Mouse (Mus musculus) limb, embryonic 13.5 days (tissue): Measurements from ENCODE around the gene Cst8. TPM values are rescaled to one million over a fixed set of nuclear protein-coding genes. Genes with fewer than 3 reads are reported as not detected.
"Not testable (repeated sequence)": the region's sequence is repeated elsewhere in the genome, so short reads cannot be mapped to it uniquely, and the experiment has no call there.

Experiments
- ATAC-seq: fragments of 200-750 bp; cut with Nextera tagmentation; 2 replicates; pipeline ENCODE4 v1.8.0; 2017; ENCODE audit warnings: low read depth, moderate number of reproducible peaks, moderate TSS enrichment; ENCODE audit not compliant: low FRiP score
- H3K27ac ChIP-seq: fragments of 300-500 bp; sonication (generic); 2 replicates; pipeline ENCODE4 v1.5.1; 2015; ENCODE audit warnings: inconsistent platforms, mild to moderate bottlenecking, moderate library complexity
- H3K27me3 ChIP-seq: fragments of 300-500 bp; sonication (generic); 2 replicates; pipeline ENCODE4 v1.6.1; 2015; ENCODE audit warnings: mild to moderate bottlenecking, inconsistent platforms
- H3K36me3 ChIP-seq: fragments of 300-500 bp; sonication (generic); 2 replicates; pipeline ENCODE4 v1.6.1; 2015; ENCODE audit warnings: inconsistent platforms, mild to moderate bottlenecking, moderate library complexity
- H3K4me1 ChIP-seq: fragments of 300-500 bp; sonication (generic); 2 replicates; pipeline ENCODE4 v1.6.1; 2015; ENCODE audit warnings: inconsistent platforms
- H3K4me2 ChIP-seq: fragments of 300-500 bp; sonication (generic); replicated peaks from 2 replicates; pipeline ENCODE4 v1.6.1; 2015; ENCODE audit warnings: inconsistent platforms, mild to moderate bottlenecking, moderate library complexity
- H3K4me3 ChIP-seq: fragments of 300-500 bp; sonication (generic); 2 replicates; pipeline ENCODE4 v1.5.1; 2015; ENCODE audit warnings: moderate library complexity, mild to moderate bottlenecking, inconsistent platforms
- H3K9ac ChIP-seq: fragments of 300-500 bp; sonication (generic); 2 replicates; pipeline ENCODE4 v1.6.1; 2015; ENCODE audit warnings: mild to moderate bottlenecking, inconsistent platforms
- H3K9me3 ChIP-seq: fragments of 300-500 bp; sonication (generic); 2 replicates; pipeline ENCODE4 v1.6.1; 2016; ENCODE audit warnings: inconsistent platforms
- WGBS: fragments of 180-500 bp; shearing (Covaris S2); methylation state at CpG from one replicate; pipeline ENCODE4 v1.1.7; 2015; 5-methylcytosine and 5-hydroxymethylcytosine counted together
- polyA plus RNA-seq: library from polyadenylated mRNA; unstranded; fragments of >200 nt; fragmentation: Nextera tagmentation; extraction: Ambion mirVana; gene quantifications from 2 replicates; pipeline ENCODE4 v1.2.1, GENCODE M21; 2015

The Cst8 gene
- polyA plus RNA-seq: not detected in 2 replicates

- H3K9ac ChIP-seq: no peak within 1 kb of the TSS
- no peak within 1 kb of the TSS for H3K4me2 ChIP-seq
- ATAC-seq: no peak
- 78% methylated on average over 1 of the region's 1 CpGs for WGBS
- H3K27me3 ChIP-seq: no peaks in the 10 kb centered on the region
- no peaks in the 10 kb centered on the region for H3K36me3 ChIP-seq
- no peaks in the 10 kb centered on the region for H3K9me3 ChIP-seq
- no peaks in the 10 kb centered on the region for H3K4me1 ChIP-seq
- no peak within 1 kb of the TSS for H3K4me3 ChIP-seq
- no peak within 1 kb of the TSS for H3K27ac ChIP-seq
These were observed at the start of gene Cst8 for GRCm38 (mm10) chr2:148798485-148798884. TSS of gene Cst8 (plus strand) at chr2:148798785.

GRCm38 (mm10) chr2:148750058-148750457, 48.5 kb upstream of the Cst8 start, which contains the start of gene Cstl1:
TSS of gene Cstl1 (plus strand) at chr2:148750358.
- H3K36me3 ChIP-seq: no peaks in the 10 kb centered on the region
- WGBS: 89% methylated on average over 1 of the region's 1 CpGs
- H3K9ac ChIP-seq: no peak within 1 kb of the TSS
- no peaks in the 10 kb centered on the region for H3K27me3 ChIP-seq
- H3K4me3 ChIP-seq: no peak within 1 kb of the TSS
- H3K9me3 ChIP-seq: no peaks in the 10 kb centered on the region
- no peak for ATAC-seq
- no peak within 1 kb of the TSS for H3K27ac ChIP-seq
- no peak within 1 kb of the TSS for H3K4me2 ChIP-seq
- H3K4me1 ChIP-seq: no peaks in the 10 kb centered on the region

- 15% methylated on average over 15 of the region's 15 CpGs for WGBS
- Histone ChIP-seq H3K4me1 (no peaks in the 10 kb centered on the region), H3K27ac (no peak overlapping the region), H3K9me3 (no peaks in the 10 kb centered on the region), H3K36me3 (no peaks in the 10 kb centered on the region), H3K27me3 (no peaks in the 10 kb centered on the region), H3K4me2 (peak overlapping the region; percentile 55), H3K9ac (no peak overlapping the region), H3K4me3 (peak overlapping the region; percentile 29)
- ATAC-seq: peak; percentile 63; the same call in 1 of the 2 replicates
These were observed 46.4 kb upstream of the Cst8 start for GRCm38 (mm10) chr2:148751893-148752813.

- Histone ChIP-seq H3K9ac (no peak overlapping the region), H3K27ac (no peak overlapping the region), H3K4me1 (no peaks in the 10 kb centered on the region), H3K9me3 (no peaks in the 10 kb centered on the region), H3K4me2 (no peak overlapping the region), H3K36me3 (no peaks in the 10 kb centered on the region), H3K27me3 (no peaks in the 10 kb centered on the region), H3K4me3 (no peak overlapping the region)
- ATAC-seq: no peak
- 61% methylated on average over 1 of the region's 1 CpGs for WGBS
These were observed 44.2 kb upstream of the Cst8 start for GRCm38 (mm10) chr2:148754310-148754846.

GRCm38 (mm10) chr2:148763648-148764388, 34.8 kb upstream of the Cst8 start:
- Histone ChIP-seq H3K4me2 (no peak overlapping the region), H3K27ac (no peak overlapping the region), H3K4me3 (no peak overlapping the region), H3K27me3 (no peaks in the 10 kb centered on the region), H3K9ac (no peak overlapping the region), H3K4me1 (no peaks in the 10 kb centered on the region), H3K36me3 (no peaks in the 10 kb centered on the region), H3K9me3 (no peaks in the 10 kb centered on the region)
- WGBS: 100% methylated on average over 1 of the region's 1 CpGs
- ATAC-seq: no peak

- not testable (repeated sequence) for H3K9ac ChIP-seq, H3K9me3 ChIP-seq, H3K4me1 ChIP-seq, H3K4me3 ChIP-seq, H3K27me3 ChIP-seq, H3K36me3 ChIP-seq, ATAC-seq, H3K4me2 ChIP-seq, H3K27ac ChIP-seq
- 85% methylated on average over 4 of the region's 4 CpGs for WGBS
These were observed 27.2 kb upstream of the Cst8 start, which contains the start of gene Cst11 for GRCm38 (mm10) chr2:148771397-148771796. TSS of gene Cst11 (minus strand) at chr2:148771497.

GRCm38 (mm10) chr2:148781709-148782108, 16.9 kb upstream of the Cst8 start, which contains the start of gene 8030411F24Rik:
TSS of gene 8030411F24Rik (plus strand) at chr2:148782009.
- no peak within 1 kb of the TSS for H3K4me3 ChIP-seq
- H3K27me3 ChIP-seq: no peaks in the 10 kb centered on the region
- H3K4me1 ChIP-seq: no peaks in the 10 kb centered on the region
- WGBS: 33% methylated on average over 1 of the region's 1 CpGs
- no peak within 1 kb of the TSS for H3K9ac ChIP-seq
- H3K4me2 ChIP-seq: no peak within 1 kb of the TSS
- no peaks in the 10 kb centered on the region for H3K36me3 ChIP-seq
- ATAC-seq: no peak
- no peak within 1 kb of the TSS for H3K27ac ChIP-seq
- H3K9me3 ChIP-seq: no peaks in the 10 kb centered on the region

- no peaks in the 10 kb centered on the region for H3K9me3 ChIP-seq
- no peaks in the 10 kb centered on the region for H3K36me3 ChIP-seq
- H3K27ac ChIP-seq: no peak within 1 kb of the TSS
- no peaks in the 10 kb centered on the region for H3K27me3 ChIP-seq
- H3K9ac ChIP-seq: no peak within 1 kb of the TSS
- ATAC-seq: no peak
- no peaks in the 10 kb centered on the region for H3K4me1 ChIP-seq
- H3K4me3 ChIP-seq: no peak within 1 kb of the TSS
- H3K4me2 ChIP-seq: no peak within 1 kb of the TSS
- WGBS: 94% methylated on average over 6 of the region's 6 CpGs
These were observed 9.4 kb upstream of the Cst8 start, which contains the start of gene Cst12 for GRCm38 (mm10) chr2:148789142-148789541. TSS of gene Cst12 (plus strand) at chr2:148789361.

GRCm38 (mm10) chr2:148801491-148801921, 2.9 kb downstream of the Cst8 start:
- H3K4me2 ChIP-seq: no peak overlapping the region
- no peak overlapping the region for H3K27ac ChIP-seq
- H3K9ac ChIP-seq: no peak overlapping the region
- 58% methylated on average over 3 of the region's 3 CpGs for WGBS
- ATAC-seq: no peak
- H3K4me1 ChIP-seq: no peaks in the 10 kb centered on the region
- no peaks in the 10 kb centered on the region for H3K9me3 ChIP-seq
- H3K4me3 ChIP-seq: no peak overlapping the region
- no peaks in the 10 kb centered on the region for H3K36me3 ChIP-seq
- no peaks in the 10 kb centered on the region for H3K27me3 ChIP-seq

GRCm38 (mm10) chr2:148806696-148807095, 8.1 kb downstream of the Cst8 start:
- H3K9me3 ChIP-seq: no peaks in the 10 kb centered on the region
- H3K4me1 ChIP-seq: no peaks in the 10 kb centered on the region
- no peaks in the 10 kb centered on the region for H3K36me3 ChIP-seq
- no peak overlapping the region for H3K27ac ChIP-seq
- H3K9ac ChIP-seq: no peak overlapping the region
- H3K4me2 ChIP-seq: no peak overlapping the region
- no peak overlapping the region for H3K4me3 ChIP-seq
- no peaks in the 10 kb centered on the region for H3K27me3 ChIP-seq
- 58% methylated on average over 6 of the region's 6 CpGs for whole genome bisulfite sequencing
- no peak for ATAC-seq

GRCm38 (mm10) chr2:148819909-148820308, 21.3 kb downstream of the Cst8 start, which contains the start of gene Cst13:
TSS of gene Cst13 (plus strand) at chr2:148820081.
- Histone ChIP-seq H3K27me3 (no peaks in the 10 kb centered on the region), H3K27ac (no peak within 1 kb of the TSS), H3K9me3 (no peaks in the 10 kb centered on the region), H3K4me1 (no peaks in the 10 kb centered on the region), H3K9ac (no peak within 1 kb of the TSS), H3K4me2 (no peak within 1 kb of the TSS), H3K4me3 (no peak within 1 kb of the TSS), H3K36me3 (no peaks in the 10 kb centered on the region)
- ATAC-seq: no peak

- H3K36me3 ChIP-seq: no peaks in the 10 kb centered on the region
- no peaks in the 10 kb centered on the region for H3K4me1 ChIP-seq
- H3K27ac ChIP-seq: no peak overlapping the region
- H3K4me3 ChIP-seq: no peak overlapping the region
- 47% methylated on average over 1 of the region's 1 CpGs for whole genome bisulfite sequencing
- ATAC-seq: no peak
- no peak overlapping the region for H3K9ac ChIP-seq
- H3K4me2 ChIP-seq: no peak overlapping the region
- H3K9me3 ChIP-seq: no peaks in the 10 kb centered on the region
- H3K27me3 ChIP-seq: no peaks in the 10 kb centered on the region
These were observed 27.4 kb downstream of the Cst8 start for GRCm38 (mm10) chr2:148825986-148826385.
